Mouse (Mus musculus) c-Kit-negative CD71-positive TER-119-positive erythroid progenitor cells, embryonic 14.5 days (primary cell): ENCODE data around the gene Nek10.
"Not testable (repeated sequence)": the region's sequence is repeated elsewhere in the genome, so short reads cannot be mapped to it uniquely, and the experiment has no call there.

Source experiments
- DNase-seq: peaks from one replicate; pipeline ENCODE4 v3.0.0-alpha.2; 2013; ENCODE audit warnings: low read depth, low spot score

Nek10 gene

GRCm38 (mm10) chr14:14870463-14870862 is 67.2 kb downstream of the Nek10 start:
- DNase-seq, result no peak

- no peak for DNase-seq
These were observed 67.9 kb downstream of the Nek10 start for GRCm38 (mm10) chr14:14871121-14871520.

GRCm38 (mm10) chr14:14871700-14872099 is 68.5 kb downstream of the Nek10 start:
- DNase-seq, result no peak

GRCm38 (mm10) chr14:14893932-14894652 is 90.9 kb downstream of the Nek10 start:
- no peak for DNase-seq

GRCm38 (mm10) chr14:14894776-14895175 is 91.6 kb downstream of the Nek10 start:
- DNase-seq, result no peak

- DNase-seq, result no peak
These were observed 92.1 kb downstream of the Nek10 start for GRCm38 (mm10) chr14:14895363-14895762.

- no peak for DNase-seq
These were observed 93.4 kb downstream of the Nek10 start for GRCm38 (mm10) chr14:14896399-14897136.

GRCm38 (mm10) chr14:14904750-14905529 is 101.7 kb downstream of the Nek10 start:
- no peak for DNase-seq

- no peak for DNase-seq
These were observed 102.3 kb downstream of the Nek10 start for GRCm38 (mm10) chr14:14905530-14905852.

- no peak for DNase-seq
These were observed 122.4 kb downstream of the Nek10 start for GRCm38 (mm10) chr14:14925615-14926014.

GRCm38 (mm10) chr14:14927559-14927958 is 124.3 kb downstream of the Nek10 start:
- no peak for DNase-seq

GRCm38 (mm10) chr14:14934977-14935376 is 131.8 kb downstream of the Nek10 start:
- no peak for DNase-seq

GRCm38 (mm10) chr14:14945930-14946329 is 142.7 kb downstream of the Nek10 start:
- no peak for DNase-seq

GRCm38 (mm10) chr14:14949023-14949422 is 145.8 kb downstream of the Nek10 start:
- no peak for DNase-seq

GRCm38 (mm10) chr14:14951808-14952207 is 148.6 kb downstream of the Nek10 start:
- DNase-seq, result no peak

- DNase-seq, result no peak
These were observed 156.7 kb downstream of the Nek10 start for GRCm38 (mm10) chr14:14959780-14960440.

- DNase-seq, result no peak
These were observed 157.3 kb downstream of the Nek10 start for GRCm38 (mm10) chr14:14960441-14960988.

- DNase-seq, result no peak
These were observed 167.4 kb downstream of the Nek10 start for GRCm38 (mm10) chr14:14970633-14971032.

GRCm38 (mm10) chr14:14971056-14971455 is 167.8 kb downstream of the Nek10 start:
- no peak for DNase-seq

- DNase-seq, result no peak
These were observed 170.9 kb downstream of the Nek10 start for GRCm38 (mm10) chr14:14974156-14974555.

- not testable (repeated sequence) for DNase-seq
These were observed 180.9 kb downstream of the Nek10 start for GRCm38 (mm10) chr14:14984106-14984505.
